Mouse (Mus musculus): Measurements from ENCODE around the gene 4933405L10Rik.

DNA sequence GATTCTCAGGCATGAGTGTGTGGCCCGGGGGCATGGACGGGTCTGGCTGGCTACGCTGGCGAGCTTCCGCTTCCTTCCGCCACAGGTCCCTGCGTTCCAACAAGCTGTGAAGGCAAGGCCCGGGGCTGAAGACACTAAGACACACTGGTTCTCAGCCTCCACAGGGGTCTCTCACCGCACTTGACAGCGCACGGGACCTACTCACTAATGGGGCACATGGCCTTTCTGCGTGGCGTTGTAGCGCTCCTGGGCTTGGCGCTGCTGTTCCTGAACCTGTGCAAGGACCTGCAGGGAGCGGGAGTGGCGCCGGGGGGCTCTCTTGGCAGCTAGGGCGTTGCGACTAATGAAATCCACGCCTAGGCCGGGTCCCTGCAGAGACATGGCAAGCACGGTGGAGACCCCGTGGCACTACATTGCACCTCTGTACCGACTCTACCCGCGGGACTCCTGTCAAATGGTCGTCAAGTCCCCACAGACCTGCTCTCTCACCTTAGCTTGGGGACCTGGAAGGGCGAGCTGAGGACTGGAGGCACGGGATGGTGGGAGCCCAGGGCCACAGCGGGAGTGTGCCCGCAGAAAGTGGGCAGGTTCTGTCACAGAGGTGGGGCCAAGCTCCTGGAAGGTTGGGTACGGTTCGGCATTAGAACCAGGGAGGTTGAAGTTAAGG is 3.2 kb upstream of the 4933405L10Rik start:
- TF ChIP-seq POLR2A (IDR thresholded peaks at IDR 0.05; ENCODE audit: control insufficient read depth, extremely low read depth, insufficient read depth, low read length, poor library complexity) (no peak), CTCF (IDR thresholded peaks at IDR 0.05; ENCODE audit: borderline replicate concordance, control insufficient read depth, extremely low read depth, insufficient read depth, low read length, poor library complexity) (no peak)

Data from thymus, adult 2 months (tissue).